Comparison of ENCODE assay signal across 8 mouse cellular contexts in the genomic region with DNA sequence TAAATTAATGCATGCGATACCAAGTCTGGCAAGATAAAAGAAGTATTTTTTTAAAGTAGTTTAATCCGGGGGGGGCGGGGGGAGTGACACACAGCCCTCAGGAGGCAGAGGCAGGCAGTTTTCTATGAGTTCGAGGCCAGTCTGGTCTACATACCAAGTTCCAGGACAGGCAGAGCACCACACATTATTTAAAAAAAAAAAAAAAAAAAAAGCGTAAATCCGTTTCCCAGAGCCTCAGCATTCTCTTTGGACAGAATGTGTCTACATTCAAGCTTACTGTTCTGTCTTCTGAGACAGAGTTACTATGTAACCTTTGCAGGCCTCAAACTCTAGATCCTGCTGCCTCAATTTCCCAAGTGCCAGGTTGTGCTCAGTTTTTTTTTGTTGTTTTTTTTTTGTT. TPM values are rescaled to one million over a fixed set of nuclear protein-coding genes. Genes with fewer than 3 reads are reported as not detected.
A peak's percentile ranks its signal among the peaks of the same experiment; 100 is the strongest.
DNase-seq lines count a peak whose midpoint lies in the region; ATAC-seq and TF ChIP-seq lines count a peak whose summit lies in the region.

No protein-coding gene starts in this region.

- intact Hi-C loops in heart, adult 2 months (cut with DNase I), result no loop called here
- intact Hi-C loops in left cerebral cortex, postnatal 10 days (cut with DNase I), result loop anchor here (5.0 kb wide), 1 partner anchor 70 kb away; no protein-coding TSS in a partner anchor

- no peak for TF ChIP-seq CTCF in heart, adult 2 months (IDR thresholded peaks at IDR 0.05)
- TF ChIP-seq CTCF in C2C12 (IDR thresholded peaks at IDR 0.05; ENCODE audit: control insufficient read depth, insufficient read depth, insufficient read length), result no peak
- TF ChIP-seq CTCF in liver, embryonic 14.5 days (IDR thresholded peaks at IDR 0.05; ENCODE audit: low read depth), result no peak

- peak overlapping the region; percentile 61 for H3K4me2 ChIP-seq in forebrain, embryonic 14.5 days (ENCODE audit: low read length)
- peak overlapping the region; percentile 97 for H3K4me2 ChIP-seq in liver, embryonic 14.5 days (ENCODE audit: low read depth)

- no peak for TF ChIP-seq EP300 in heart, adult 2 months (IDR thresholded peaks at IDR 0.05; ENCODE audit: insufficient read depth, low read depth, low read length)
- TF ChIP-seq EP300 in liver, embryonic 14.5 days (IDR thresholded peaks at IDR 0.05; ENCODE audit: low read depth), result no peak

- H3K79me2 ChIP-seq in heart, adult 2 months (replicated peaks; ENCODE audit: control insufficient read depth, insufficient read depth, low read length), result no peaks in the 10 kb centered on the region
- peaks cover 26% of the 10 kb centered on the region for H3K79me2 ChIP-seq in C2C12 (ENCODE audit: control insufficient read depth, insufficient read depth)

- peaks cover 13% of the 10 kb centered on the region for H3K79me3 ChIP-seq in C2C12 (ENCODE audit: low read depth)

- ATAC-seq in forebrain, embryonic 14.5 days, result peak; percentile 13; the same call in 1 of the 2 replicates
- no peak for ATAC-seq in liver, embryonic 14.5 days (ENCODE audit: insufficient read depth)

- H3K4me1 ChIP-seq in heart, adult 2 months (ENCODE audit: control insufficient read depth, insufficient read depth, low read length), result peaks cover 3% of the 10 kb centered on the region
- H3K4me1 ChIP-seq in forebrain, embryonic 14.5 days (ENCODE audit: control insufficient read depth, insufficient read depth, low read length), result peaks cover 4% of the 10 kb centered on the region; the same call in 1 of the 2 replicates
- peaks cover 13% of the 10 kb centered on the region in 2 experiments for H3K4me1 ChIP-seq in liver, embryonic 14.5 days (replicated peaks; ENCODE audit: control insufficient read depth in 2 of 2, insufficient read depth in 2 of 2, low read length in 1 of 2)

- H3K9me3 ChIP-seq in forebrain, embryonic 14.5 days (replicated peaks; ENCODE audit: control insufficient read depth, low read length), result no peaks in the 10 kb centered on the region
- H3K9me3 ChIP-seq in liver, embryonic 14.5 days (ENCODE audit: control insufficient read depth, low read length), result no peaks in the 10 kb centered on the region

- H3K27ac ChIP-seq in heart, adult 2 months, result peak overlapping the region; percentile 69
- H3K27ac ChIP-seq in forebrain, embryonic 14.5 days (ENCODE audit: low read depth, low read length), result no peak overlapping the region; the same call in 1 of the 2 replicates
- H3K27ac ChIP-seq in liver, embryonic 14.5 days, result peak overlapping the region; percentile 42

- H3K4me3 ChIP-seq in heart, adult 2 months, result peak overlapping the region; percentile 61
- peak overlapping the region; percentile 67 for H3K4me3 ChIP-seq in C2C12 (ENCODE audit: insufficient read depth, poor library complexity, severe bottlenecking)
- peak overlapping the region; percentile 57 for H3K4me3 ChIP-seq in forebrain, embryonic 14.5 days (ENCODE audit: low read depth, low read length)
- H3K4me3 ChIP-seq in liver, embryonic 14.5 days (ENCODE audit: insufficient read depth in 1 of 2, low read depth in 2 of 2, low read length in 2 of 2), result peak overlapping the region in 1 of 2 experiments; percentile 80; a peak in 2 of 4 replicates

- WGBS in heart, adult 2 months, result 34% methylated on average over 6 of the region's 6 CpGs
- 49% methylated on average over 6 of the region's 6 CpGs for WGBS in forebrain, embryonic 14.5 days
- WGBS in liver, embryonic 14.5 days (ENCODE audit: insufficient replicate concordance), result 34% methylated on average over 6 of the region's 6 CpGs

- no peaks in the 10 kb centered on the region for H3K36me3 ChIP-seq in heart, adult 2 months (ENCODE audit: control insufficient read depth, insufficient read depth, low read length)
- peaks cover 6% of the 10 kb centered on the region for H3K36me3 ChIP-seq in C2C12 (ENCODE audit: control insufficient read depth, insufficient read depth)
- 0 out of 2 replicates have a peak, but pooled peaks cover 3% of the 10 kb centered on the region for H3K36me3 ChIP-seq in forebrain, embryonic 14.5 days (ENCODE audit: control insufficient read depth, insufficient read depth, low read length)
- H3K36me3 ChIP-seq in liver, embryonic 14.5 days (replicated peaks; ENCODE audit: control insufficient read depth, insufficient read depth, low read depth), result no peaks in the 10 kb centered on the region

- no peak overlapping the region for H3K9ac ChIP-seq in heart, adult 2 months (ENCODE audit: low read depth, low read length)
- H3K9ac ChIP-seq in forebrain, embryonic 14.5 days (ENCODE audit: low read length), result peak overlapping the region; percentile 68
- H3K9ac ChIP-seq in liver, embryonic 14.5 days (replicated peaks), result peak overlapping the region; percentile 75; the same call in 1 of the 2 replicates

- DNase-seq in heart, adult 2 months, result no peak
- DNase-seq in heart, postnatal 4 days, result no peak
- no peak for DNase-seq in forebrain, embryonic 14.5 days (ENCODE audit: low spot score)
- no peak for DNase-seq in liver, embryonic 14.5 days (ENCODE audit: low read depth in 3 of 3, low spot score in 3 of 3)
- no peak for DNase-seq in left cerebral cortex, postnatal 10 days (ENCODE audit: extremely low spot score in 1 of 2, low spot score in 2 of 2)
- DNase-seq in cerebellum, postnatal 36 days, result no peak
- no peak for DNase-seq in retina, embryonic 14.5 days (ENCODE audit: low spot score)

- H3K27me3 ChIP-seq in heart, adult 2 months (ENCODE audit: control insufficient read depth, insufficient read depth, low read length), result no peaks in the 10 kb centered on the region; the same call in 1 of the 2 replicates
- H3K27me3 ChIP-seq in C2C12 (ENCODE audit: control insufficient read depth, insufficient read depth, insufficient read length), result no peaks in the 10 kb centered on the region
- H3K27me3 ChIP-seq in forebrain, embryonic 14.5 days (replicated peaks; ENCODE audit: control insufficient read depth, insufficient read depth, low read length), result 0 out of 2 replicates have a peak, but pooled peaks cover 2% of the 10 kb centered on the region
- no peaks in the 10 kb centered on the region for H3K27me3 ChIP-seq in liver, embryonic 14.5 days (ENCODE audit: control insufficient read depth, insufficient read depth, low read length)

- no peak for TF ChIP-seq POLR2A in heart, adult 2 months (IDR thresholded peaks at IDR 0.05; ENCODE audit: insufficient read depth, low read depth, low read length)

- no peak overlapping the region for H3ac ChIP-seq in C2C12 (ENCODE audit: control insufficient read depth, insufficient read length, low read depth)

TF ChIP-seq in C2C12, 6 proteins besides CTCF, POLR2A, EP300 and RAD21 (continues in another document):
- TF ChIP-seq USF1 (IDR thresholded peaks at IDR 0.05; ENCODE audit: low read depth) (no peak), MYOG (IDR thresholded peaks at IDR 0.05; ENCODE audit: control insufficient read depth, extremely low read depth, insufficient read length) (no peak), MYOD1 (IDR thresholded peaks at IDR 0.05; ENCODE audit: control insufficient read depth, insufficient read length, low read depth) (no peak), CEBPB (IDR thresholded peaks at IDR 0.05; ENCODE audit: low read depth) (no peak), MAX (IDR thresholded peaks at IDR 0.05) (no peak)

RNA-seq across cellular contexts. Expression of a gene that starts 0.5 kb away (rescaled TPM):
- 10 to 100 TPM; 35.0 to 37.5 TPM for total RNA-seq in heart, adult 2 months (2021)
- polyA plus RNA-seq in heart, adult 2 months (2012; rRNA removed), result 32.1 and 48.4 TPM in 2 replicates
- 10 to 100 TPM; 39.6 to 41.5 TPM for total RNA-seq in heart, postnatal 4 days (2021)
- 13.4 TPM for polyA plus RNA-seq in C2C12 (2012; fragmentation: generic; extraction: Trizol)
- polyA plus RNA-seq in forebrain, embryonic 14.5 days (2014; fragmentation: Nextera tagmentation; extraction: Ambion mirVana), result 22.8 and 23.8 TPM in 2 replicates
- 12.9 and 14.2 TPM in 2 replicates for polyA plus RNA-seq in liver, embryonic 14.5 days (2012; rRNA removed)
- 20.8 and 21.4 TPM in 2 replicates for polyA plus RNA-seq in liver, embryonic 14.5 days (2014; fragmentation: Nextera tagmentation; extraction: Ambion mirVana)
- 10 to 100 TPM; 11.5 to 12.6 TPM for total RNA-seq in left cerebral cortex, postnatal 10 days (2021)

RNA-seq across cellular contexts. Expression of a gene that starts 13.5 kb away (rescaled TPM):
- total RNA-seq in heart, adult 2 months (2021), result not detected
- polyA plus RNA-seq in heart, adult 2 months (2012; rRNA removed), result not detected in 2 replicates
- total RNA-seq in heart, postnatal 4 days (2021), result not detected
- polyA plus RNA-seq in C2C12 (2012; fragmentation: generic; extraction: Trizol), result not detected
- 0.19 and 0.22 TPM in 2 replicates for polyA plus RNA-seq in forebrain, embryonic 14.5 days (2014; fragmentation: Nextera tagmentation; extraction: Ambion mirVana)
- 0.02 TPM in 2 replicates for polyA plus RNA-seq in liver, embryonic 14.5 days (2012; rRNA removed)
- not detected in 2 replicates for polyA plus RNA-seq in liver, embryonic 14.5 days (2014; fragmentation: Nextera tagmentation; extraction: Ambion mirVana)
- not detected for total RNA-seq in left cerebral cortex, postnatal 10 days (2021)

RNA-seq across cellular contexts. Expression of a gene that starts 17.9 kb away (rescaled TPM):
- under 1 TPM; 0.75 to 0.78 TPM for total RNA-seq in heart, adult 2 months (2021)
- 1.00 and 1.4 TPM in 2 replicates for polyA plus RNA-seq in heart, adult 2 months (2012; rRNA removed)
- 1 to 10 TPM in 1 of 2 experiments, under 1 TPM in 1; 0.48 to 1.2 TPM for total RNA-seq in heart, postnatal 4 days (2021)
- 2.8 TPM for polyA plus RNA-seq in C2C12 (2012; fragmentation: generic; extraction: Trizol)
- 0.32 and 0.95 TPM in 2 replicates for polyA plus RNA-seq in forebrain, embryonic 14.5 days (2014; fragmentation: Nextera tagmentation; extraction: Ambion mirVana)
- 4.2 and 5.5 TPM in 2 replicates for polyA plus RNA-seq in liver, embryonic 14.5 days (2012; rRNA removed)
- 3.7 and 4.4 TPM in 2 replicates for polyA plus RNA-seq in liver, embryonic 14.5 days (2014; fragmentation: Nextera tagmentation; extraction: Ambion mirVana)
- 10 to 100 TPM; 17.8 to 18.7 TPM for total RNA-seq in left cerebral cortex, postnatal 10 days (2021)

RNA-seq across cellular contexts. Expression of a gene that starts 19.7 kb away (rescaled TPM):
- total RNA-seq in heart, adult 2 months (2021), result 1 to 10 TPM; 6.5 to 7.6 TPM
- 5.7 and 9.6 TPM in 2 replicates for polyA plus RNA-seq in heart, adult 2 months (2012; rRNA removed)
- 10 to 100 TPM; 24.5 to 28.7 TPM for total RNA-seq in heart, postnatal 4 days (2021)
- 17.7 TPM for polyA plus RNA-seq in C2C12 (2012; fragmentation: generic; extraction: Trizol)
- 27.2 and 28.3 TPM in 2 replicates for polyA plus RNA-seq in forebrain, embryonic 14.5 days (2014; fragmentation: Nextera tagmentation; extraction: Ambion mirVana)
- polyA plus RNA-seq in liver, embryonic 14.5 days (2012; rRNA removed), result 8.1 and 12.9 TPM in 2 replicates
- 23.3 and 23.4 TPM in 2 replicates for polyA plus RNA-seq in liver, embryonic 14.5 days (2014; fragmentation: Nextera tagmentation; extraction: Ambion mirVana)
- total RNA-seq in left cerebral cortex, postnatal 10 days (2021), result 1 to 10 TPM; 8.3 to 9.7 TPM

RNA-seq across cellular contexts. Expression of a gene that starts 32.1 kb away (rescaled TPM):
- total RNA-seq in heart, adult 2 months (2021), result 10 to 100 TPM; 91.9 to 94.7 TPM
- 98.4 and 108 TPM in 2 replicates for polyA plus RNA-seq in heart, adult 2 months (2012; rRNA removed)
- total RNA-seq in heart, postnatal 4 days (2021), result 10 to 100 TPM; 95.9 to 97.3 TPM
- polyA plus RNA-seq in C2C12 (2012; fragmentation: generic; extraction: Trizol), result 61.4 TPM
- polyA plus RNA-seq in forebrain, embryonic 14.5 days (2014; fragmentation: Nextera tagmentation; extraction: Ambion mirVana), result 7.4 and 9.6 TPM in 2 replicates
- 8.0 and 9.5 TPM in 2 replicates for polyA plus RNA-seq in liver, embryonic 14.5 days (2012; rRNA removed)
- polyA plus RNA-seq in liver, embryonic 14.5 days (2014; fragmentation: Nextera tagmentation; extraction: Ambion mirVana), result 4.5 and 6.1 TPM in 2 replicates
- total RNA-seq in left cerebral cortex, postnatal 10 days (2021), result 10 to 100 TPM; 10.7 to 11.6 TPM
